Mouse (Mus musculus) embryonic facial prominence, embryonic 14.5 days (tissue): ENCODE data around the gene Rreb1. TPM values are rescaled to one million over a fixed set of nuclear protein-coding genes. Genes with fewer than 3 reads are reported as not detected.
A peak's percentile ranks its signal among the peaks of the same experiment; 100 is the strongest.

Experiments
- ATAC-seq: fragments of 200-750 bp; cut with Nextera tagmentation; 2 replicates; pipeline ENCODE4 v1.8.0; 2017; ENCODE audit warnings: low read depth, moderate number of reproducible peaks, moderate TSS enrichment
- DNase-seq: peaks from one replicate; pipeline ENCODE4 v3.0.0-alpha.2; 2015; ENCODE audit warnings: low spot score
- H3K27ac ChIP-seq: fragments of 300-500 bp; sonication (generic); replicated peaks from 2 replicates; pipeline ENCODE4 v1.5.1; 2014; ENCODE audit warnings: low read depth, mild to moderate bottlenecking, low read length, moderate library complexity
- H3K27me3 ChIP-seq: fragments of 300-500 bp; sonication (generic); replicated peaks from 2 replicates; pipeline ENCODE4 v1.6.1; 2014; ENCODE audit warnings: low read length; ENCODE audit not compliant: control insufficient read depth, insufficient read depth
- H3K36me3 ChIP-seq: fragments of 300-500 bp; sonication (generic); 2 replicates; pipeline ENCODE4 v1.6.1; 2014; ENCODE audit warnings: low read length, mixed read lengths; ENCODE audit not compliant: control insufficient read depth, insufficient read depth
- H3K4me1 ChIP-seq: fragments of 300-500 bp; sonication (generic); 2 replicates; pipeline ENCODE4 v1.6.1; 2014; ENCODE audit warnings: antibody characterized with exemption, low read length; ENCODE audit not compliant: control insufficient read depth, insufficient read depth
- H3K4me2 ChIP-seq: fragments of 300-500 bp; sonication (generic); 2 replicates; pipeline ENCODE4 v1.6.1; 2014; ENCODE audit warnings: low read depth, mild to moderate bottlenecking, low read length, moderate library complexity, mixed read lengths
- H3K4me3 ChIP-seq: fragments of 300-500 bp; sonication (generic); 2 replicates; pipeline ENCODE4 v1.5.1; 2014; ENCODE audit warnings: low read depth, mild to moderate bottlenecking, low read length
- H3K9ac ChIP-seq: fragments of 300-500 bp; sonication (generic); 2 replicates; pipeline ENCODE4 v1.6.1; 2014; ENCODE audit warnings: low read depth, mild to moderate bottlenecking, low read length, moderate library complexity, mixed read lengths
- H3K9me3 ChIP-seq: fragments of 300-500 bp; sonication (generic); 2 replicates; pipeline ENCODE4 v1.6.1; 2016; ENCODE audit warnings: low read length; ENCODE audit not compliant: control insufficient read depth
- WGBS: fragments of 180-500 bp; shearing (Covaris S2); extraction: QIAGEN DNeasy Blood & Tissue Kit; methylation state at CpG from one replicate; pipeline ENCODE4 v1.1.7; 2014; 5-methylcytosine and 5-hydroxymethylcytosine counted together
- polyA plus RNA-seq: library from polyadenylated mRNA; unstranded; fragments of >200 nt; fragmentation: Nextera tagmentation; extraction: Ambion mirVana; gene quantifications from 2 replicates; pipeline ENCODE4 v1.2.1, GENCODE M21; 2014

Rreb1 gene
- polyA plus RNA-seq, 1 experiment from 2014 or later, result 20.2 TPM

- no peaks in the 10 kb centered on the region for H3K9me3 ChIP-seq
- no peak for ATAC-seq
- no peak overlapping the region for H3K4me3 ChIP-seq
- H3K27me3 ChIP-seq, result no peaks in the 10 kb centered on the region
- 80% methylated on average over 3 of the region's 3 CpGs for WGBS
- no peak overlapping the region for H3K9ac ChIP-seq
- H3K27ac ChIP-seq, result no peak overlapping the region; the same call in 1 of the 2 replicates
- peaks cover 30% of the 10 kb centered on the region for H3K36me3 ChIP-seq
- no peak overlapping the region for H3K4me2 ChIP-seq
- H3K4me1 ChIP-seq, result peaks cover 27% of the 10 kb centered on the region
- DNase-seq, result no peak
Measured at GRCm38 (mm10) chr13:37943466-37943865, 165.3 kb downstream of the Rreb1 start.

- no peaks in the 10 kb centered on the region for H3K27me3 ChIP-seq
- WGBS, result 79% methylated on average over 1 of the region's 1 CpGs
- H3K27ac ChIP-seq, result no peak overlapping the region; the same call in 1 of the 2 replicates
- H3K36me3 ChIP-seq, result peaks cover 36% of the 10 kb centered on the region
- no peaks in the 10 kb centered on the region for H3K9me3 ChIP-seq
- ATAC-seq (peak; percentile 24; the same call in 1 of the 2 replicates), DNase-seq (peak; percentile 76)
- H3K4me2 ChIP-seq, result no peak overlapping the region
- H3K4me3 ChIP-seq, result no peak overlapping the region
- no peak overlapping the region for H3K9ac ChIP-seq
- peaks cover 27% of the 10 kb centered on the region for H3K4me1 ChIP-seq
Measured at GRCm38 (mm10) chr13:37944306-37944705, 166.1 kb downstream of the Rreb1 start.

- Histone ChIP-seq H3K4me2 (no peak overlapping the region), H3K36me3 (peaks cover 46% of the 10 kb centered on the region), H3K9ac (no peak overlapping the region), H3K9me3 (no peaks in the 10 kb centered on the region), H3K27ac (no peak overlapping the region), H3K27me3 (no peaks in the 10 kb centered on the region), H3K4me1 (peaks cover 27% of the 10 kb centered on the region), H3K4me3 (no peak overlapping the region)
- ATAC-seq (no peak), DNase-seq (no peak)
- WGBS, result 59% methylated on average over 8 of the region's 8 CpGs
Measured at GRCm38 (mm10) chr13:37945392-37945791, 167.2 kb downstream of the Rreb1 start.

DNA sequence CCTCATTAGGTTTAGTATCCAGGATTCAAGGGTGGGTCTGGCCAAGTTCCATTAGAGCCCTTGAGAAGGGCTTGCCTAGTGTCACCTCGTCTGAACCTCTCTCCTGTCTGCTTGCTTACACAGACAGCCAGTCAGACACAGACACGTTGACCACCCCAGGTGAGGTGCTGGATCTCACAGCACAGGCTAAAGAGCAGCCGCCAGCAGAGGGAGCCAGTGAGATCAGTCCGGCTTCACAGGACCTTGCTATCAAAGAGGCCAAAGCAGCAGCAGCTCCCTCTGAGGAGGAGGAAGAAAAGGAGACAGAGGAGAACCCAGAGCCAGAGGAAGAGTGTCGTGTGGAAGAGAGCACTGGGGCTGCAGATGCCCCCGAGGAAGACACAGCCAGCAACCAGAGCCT, 168.5 kb downstream of the Rreb1 start:
- no peak overlapping the region for H3K27ac ChIP-seq
- H3K4me2 ChIP-seq, result no peak overlapping the region
- DNase-seq (peak; percentile 78), ATAC-seq (no peak)
- peaks cover 53% of the 10 kb centered on the region for H3K36me3 ChIP-seq
- no peak overlapping the region for H3K4me3 ChIP-seq
- peaks cover 18% of the 10 kb centered on the region for H3K4me1 ChIP-seq
- no peaks in the 10 kb centered on the region for H3K9me3 ChIP-seq
- no peaks in the 10 kb centered on the region for H3K27me3 ChIP-seq
- no peak overlapping the region for H3K9ac ChIP-seq
- WGBS, result 15% methylated on average over 6 of the region's 6 CpGs

- DNase-seq, result no peak
- Histone ChIP-seq H3K4me1 (no peaks in the 10 kb centered on the region), H3K27me3 (no peaks in the 10 kb centered on the region), H3K9ac (no peak overlapping the region), H3K36me3 (peaks cover 41% of the 10 kb centered on the region), H3K27ac (no peak overlapping the region), H3K9me3 (0 out of 2 replicates have a peak, but pooled peaks cover under 1% of the 10 kb centered on the region), H3K4me2 (no peak overlapping the region), H3K4me3 (no peak overlapping the region)
- ATAC-seq, result no peak
- 83% methylated on average over 6 of the region's 6 CpGs for WGBS
Measured at GRCm38 (mm10) chr13:37952981-37953380, 174.8 kb downstream of the Rreb1 start.

- Histone ChIP-seq H3K9ac (no peak overlapping the region), H3K4me2 (no peak overlapping the region), H3K36me3 (peaks cover 28% of the 10 kb centered on the region), H3K9me3 (peaks cover 7% of the 10 kb centered on the region; the same call in 1 of the 2 replicates), H3K4me1 (no peaks in the 10 kb centered on the region), H3K27me3 (no peaks in the 10 kb centered on the region), H3K27ac (no peak overlapping the region), H3K4me3 (no peak overlapping the region)
- 47% methylated on average over 1 of the region's 1 CpGs for WGBS
- ATAC-seq (0 out of 2 replicates have a peak, but pooled peaks have one; percentile 12), DNase-seq (no peak)
Measured at GRCm38 (mm10) chr13:37954318-37954717, 176.1 kb downstream of the Rreb1 start.

GRCm38 (mm10) chr13:37958498-37959238, 180.5 kb downstream of the Rreb1 start:
- Histone ChIP-seq H3K9me3 (peaks cover 7% of the 10 kb centered on the region; the same call in 1 of the 2 replicates), H3K4me3 (no peak overlapping the region), H3K27me3 (no peaks in the 10 kb centered on the region), H3K4me2 (no peak overlapping the region), H3K9ac (no peak overlapping the region), H3K4me1 (peaks cover under 1% of the 10 kb centered on the region; the same call in 1 of the 2 replicates), H3K36me3 (no peaks in the 10 kb centered on the region), H3K27ac (no peak overlapping the region)
- WGBS, result 90% methylated on average over 18 of the region's 18 CpGs
- no peak for DNase-seq
- no peak for ATAC-seq

GRCm38 (mm10) chr13:37959239-37959907, 181.2 kb downstream of the Rreb1 start:
- Histone ChIP-seq H3K4me3 (no peak overlapping the region), H3K9me3 (peaks cover 7% of the 10 kb centered on the region; the same call in 1 of the 2 replicates), H3K9ac (no peak overlapping the region), H3K4me2 (no peak overlapping the region), H3K27me3 (no peaks in the 10 kb centered on the region), H3K27ac (no peak overlapping the region), H3K36me3 (no peaks in the 10 kb centered on the region), H3K4me1 (peaks cover 8% of the 10 kb centered on the region)
- 80% methylated on average over 15 of the region's 15 CpGs for WGBS
- peak; percentile 44 for DNase-seq
- ATAC-seq, result no peak
